Mouse (Mus musculus): ENCODE data around the gene Cyp2f2.
A peak's percentile ranks its signal among the peaks of the same experiment; 100 is the strongest.

Gene Cyp2f2

GRCm38 (mm10) chr7:27119676-27120075 lies at the start of gene Cyp2f2:
Gene Cyp2f2 (plus strand): TSS chr7:27119909.
- no peak for DNase-seq

GRCm38 (mm10) chr7:27078641-27079040 lies 41.1 kb upstream of the Cyp2f2 start:
- no peak for DNase-seq

- no peak for DNase-seq
Measured at GRCm38 (mm10) chr7:27081625-27082024, 38.1 kb upstream of the Cyp2f2 start.

GRCm38 (mm10) chr7:27091039-27091438 lies 28.7 kb upstream of the Cyp2f2 start:
- DNase-seq = no peak

- no peak for DNase-seq
Measured at GRCm38 (mm10) chr7:27092038-27092703, 27.5 kb upstream of the Cyp2f2 start.

GRCm38 (mm10) chr7:27092882-27093281 lies 26.8 kb upstream of the Cyp2f2 start:
- DNase-seq = no peak

GRCm38 (mm10) chr7:27104882-27105281 lies 14.8 kb upstream of the Cyp2f2 start:
- no peak for DNase-seq

GRCm38 (mm10) chr7:27110327-27110726 lies 9.4 kb upstream of the Cyp2f2 start:
- no peak for DNase-seq

GRCm38 (mm10) chr7:27111038-27111437 lies 8.7 kb upstream of the Cyp2f2 start:
- DNase-seq = no peak

- no peak for DNase-seq
Measured at GRCm38 (mm10) chr7:27111987-27112386, 7.7 kb upstream of the Cyp2f2 start.

- DNase-seq = no peak
Measured at GRCm38 (mm10) chr7:27118033-27118511, 1.6 kb upstream of the Cyp2f2 start.

- DNase-seq = no peak
Measured at GRCm38 (mm10) chr7:27124305-27124832, 4.7 kb downstream of the Cyp2f2 start.

GRCm38 (mm10) chr7:27124969-27125368 lies 5.3 kb downstream of the Cyp2f2 start:
- no peak for DNase-seq

- DNase-seq = no peak
Measured at GRCm38 (mm10) chr7:27128162-27128561, 8.5 kb downstream of the Cyp2f2 start.

GRCm38 (mm10) chr7:27128946-27129345 lies 9.2 kb downstream of the Cyp2f2 start:
- DNase-seq = no peak

GRCm38 (mm10) chr7:27129811-27130210 lies 10.1 kb downstream of the Cyp2f2 start:
- DNase-seq = no peak

- DNase-seq = no peak
Measured at GRCm38 (mm10) chr7:27130521-27131370, 11.0 kb downstream of the Cyp2f2 start.

- no peak for DNase-seq
Measured at GRCm38 (mm10) chr7:27131387-27131786, 11.7 kb downstream of the Cyp2f2 start.

- peak; percentile 39 for DNase-seq
Measured at GRCm38 (mm10) chr7:27132588-27132987, 12.9 kb downstream of the Cyp2f2 start.

- no peak for DNase-seq
Measured at GRCm38 (mm10) chr7:27133156-27133555, 13.4 kb downstream of the Cyp2f2 start.

- no peak for DNase-seq
Measured at GRCm38 (mm10) chr7:27133757-27134156, 14.0 kb downstream of the Cyp2f2 start.

GRCm38 (mm10) chr7:27136410-27136996 lies 16.8 kb downstream of the Cyp2f2 start:
- no peak for DNase-seq

GRCm38 (mm10) chr7:27153205-27153764 lies 33.6 kb downstream of the Cyp2f2 start, which contains the start of gene Cyp2t4:
Gene Cyp2t4 (plus strand): TSS chr7:27153714.
- no peak for DNase-seq

Data from cerebellum, adult 11 months (tissue).